Mouse (Mus musculus) lung, postnatal 4 days (tissue): ENCODE measurements around the gene Cisd3.
"Not testable (repeated sequence)": the region's sequence is repeated elsewhere in the genome, so short reads cannot be mapped to it uniquely, and the experiment has no call there.

Experiments
- DNase-seq, 2 experiments: peaks; one replicate each; pipeline ENCODE4 v3.0.0; 2021

Gene Cisd3

GRCm38 (mm10) chr11:97714356-97714755 is 28.7 kb downstream of the Cisd3 start:
- DNase-seq, result no peak

GRCm38 (mm10) chr11:97714784-97715760 is 29.4 kb downstream of the Cisd3 start:
- DNase-seq, result peak in 1 of 2 experiments; percentile 47

DNA sequence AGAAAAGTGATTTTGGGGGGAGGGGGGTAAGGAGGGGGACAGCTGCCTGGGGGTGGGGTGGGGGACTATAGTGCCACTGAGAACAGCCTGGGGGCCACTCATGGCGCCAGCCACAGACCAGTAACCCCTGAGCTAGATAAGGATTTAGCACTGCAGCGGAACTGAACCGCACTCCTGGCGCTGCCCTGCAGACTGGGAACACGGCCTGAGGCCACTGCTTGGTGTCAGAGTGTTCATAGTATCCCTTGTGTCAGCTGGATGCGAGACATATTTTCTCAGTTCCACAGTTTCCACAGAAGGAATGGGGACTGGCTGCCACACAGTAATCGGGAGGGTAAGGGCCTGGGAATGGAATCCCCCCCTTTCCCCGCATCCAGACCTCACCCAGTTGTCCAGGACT is 30.4 kb downstream of the Cisd3 start:
- no peak for DNase-seq

DNA sequence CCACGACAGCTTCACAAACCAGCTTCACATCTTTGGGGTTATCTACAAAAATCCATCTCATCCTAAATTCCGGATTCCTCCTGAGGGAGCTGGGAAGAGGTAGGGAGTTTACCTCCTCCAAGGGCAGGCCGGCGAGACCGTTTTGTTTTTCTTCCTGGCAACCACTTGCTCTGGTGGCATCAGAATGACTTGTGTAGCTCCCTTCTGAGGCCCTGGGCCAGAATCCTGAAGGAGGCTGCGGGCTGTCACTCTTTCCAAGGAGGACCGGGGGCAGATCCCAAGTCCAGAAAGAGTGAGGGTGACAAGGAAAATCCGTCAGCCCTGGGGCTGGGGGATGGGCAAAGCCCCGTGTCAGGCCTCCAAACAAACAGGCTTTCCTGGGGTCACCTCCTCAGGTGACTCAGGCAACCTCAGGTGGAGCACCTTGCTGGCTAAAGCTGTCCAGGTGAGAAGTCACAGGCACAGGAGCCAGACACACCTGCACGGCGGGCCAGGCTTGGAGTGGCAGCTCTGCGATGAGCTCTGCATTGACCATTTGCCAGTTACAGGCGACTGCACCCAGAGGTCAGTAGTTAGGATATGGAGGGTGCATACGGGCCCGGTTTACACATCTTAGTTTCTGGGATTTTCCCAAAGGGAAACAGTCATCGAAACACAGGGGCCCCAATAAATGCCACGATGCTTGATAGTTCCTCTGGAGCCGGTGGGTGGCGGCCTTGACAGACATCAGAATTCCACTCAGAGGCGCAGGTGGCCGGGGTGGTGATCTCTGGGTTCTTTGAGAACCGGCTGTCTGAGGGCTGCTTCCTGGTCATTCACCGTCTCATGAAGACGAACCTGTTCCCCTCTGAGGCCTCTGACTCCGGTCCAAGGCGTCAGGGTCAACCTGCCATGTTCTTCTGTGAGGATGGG is 32.0 kb downstream of the Cisd3 start:
- no peak for DNase-seq

GRCm38 (mm10) chr11:97718281-97718860 is 32.7 kb downstream of the Cisd3 start:
- DNase-seq, result no peak

GRCm38 (mm10) chr11:97719041-97719440 is 33.4 kb downstream of the Cisd3 start:
- no peak for DNase-seq

DNA sequence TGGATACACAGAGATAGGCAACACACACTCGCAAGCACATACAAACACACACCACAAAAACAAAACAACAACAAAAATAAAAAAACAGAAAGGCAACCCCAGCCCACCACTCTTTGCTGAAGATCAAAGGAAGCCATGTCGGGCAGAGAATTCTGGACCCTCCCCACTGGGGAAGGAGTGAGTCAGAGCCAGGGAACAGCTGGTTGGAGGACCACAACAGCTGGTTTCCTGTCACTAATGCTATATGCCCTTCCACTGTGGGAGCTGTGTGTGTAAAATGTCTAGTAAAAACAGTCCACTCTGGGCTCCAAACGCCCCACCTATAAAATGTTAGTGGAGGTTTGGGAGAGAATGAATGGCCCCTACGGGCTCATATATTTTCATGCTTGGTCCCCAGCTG is 35.7 kb downstream of the Cisd3 start:
- DNase-seq, result no peak

GRCm38 (mm10) chr11:97723709-97724108 is 38.1 kb downstream of the Cisd3 start:
- no peak for DNase-seq

DNA sequence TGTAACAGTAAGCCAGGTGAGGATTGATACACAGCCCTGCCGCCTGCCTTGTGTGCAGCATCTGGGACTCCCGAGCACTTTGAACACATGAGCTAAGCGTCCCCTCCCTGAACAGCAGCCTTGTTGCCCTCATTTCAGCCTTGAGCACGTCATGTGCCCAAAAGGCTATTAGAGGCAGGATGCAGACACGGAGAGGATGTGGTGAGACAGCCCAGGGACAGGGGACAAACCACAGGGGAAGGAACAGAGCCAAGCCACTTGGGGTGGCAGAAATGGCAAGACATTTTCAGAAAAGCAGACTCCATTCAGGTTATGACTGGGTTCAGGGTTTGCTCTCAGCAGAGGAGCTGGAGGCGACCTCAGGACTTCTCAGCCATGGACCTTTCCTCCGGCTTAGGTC is 42.7 kb downstream of the Cisd3 start:
- DNase-seq, result no peak

DNA sequence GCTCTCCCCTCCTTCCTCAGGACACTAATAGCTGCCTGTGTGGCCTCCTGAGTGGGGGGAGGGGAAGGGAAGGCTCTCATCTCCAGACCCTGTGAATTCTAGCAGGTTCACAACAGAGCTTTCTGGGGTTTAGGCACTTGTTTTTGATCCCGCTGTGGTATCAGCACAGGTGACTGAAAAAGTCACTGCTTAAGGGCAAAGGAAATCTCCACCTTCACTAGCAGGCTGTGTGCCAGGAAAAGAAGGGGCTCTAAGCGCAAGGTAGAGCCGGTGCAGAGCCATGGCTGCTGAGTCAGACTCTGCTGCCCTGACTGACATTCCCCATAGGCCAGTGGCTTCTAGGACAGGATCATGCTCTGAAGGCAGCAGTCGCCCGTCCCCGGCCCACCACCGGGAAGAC is 43.1 kb downstream of the Cisd3 start:
- DNase-seq, result no peak

- no peak for DNase-seq
Measured at GRCm38 (mm10) chr11:97733689-97734088, 48.1 kb downstream of the Cisd3 start.

DNA sequence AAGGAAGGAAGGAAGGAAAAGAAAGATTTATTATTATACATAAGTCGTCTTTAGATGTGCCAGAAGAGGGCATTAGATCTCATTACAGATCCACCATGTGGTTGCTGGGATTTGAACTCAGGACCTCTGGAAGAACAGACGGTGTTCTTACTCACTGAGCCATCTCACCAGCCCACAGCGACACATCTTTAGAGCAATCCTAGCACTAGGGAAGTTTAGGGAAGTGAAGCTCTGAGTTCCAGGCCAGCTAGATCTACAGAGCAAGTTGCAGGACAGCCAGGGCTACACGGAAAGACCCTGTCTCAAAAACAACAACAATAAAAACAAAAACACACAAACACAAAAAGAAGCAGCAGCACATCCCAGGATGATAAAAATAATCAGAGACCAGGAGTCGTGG is 49.2 kb downstream of the Cisd3 start:
- not testable (repeated sequence) for DNase-seq

DNA sequence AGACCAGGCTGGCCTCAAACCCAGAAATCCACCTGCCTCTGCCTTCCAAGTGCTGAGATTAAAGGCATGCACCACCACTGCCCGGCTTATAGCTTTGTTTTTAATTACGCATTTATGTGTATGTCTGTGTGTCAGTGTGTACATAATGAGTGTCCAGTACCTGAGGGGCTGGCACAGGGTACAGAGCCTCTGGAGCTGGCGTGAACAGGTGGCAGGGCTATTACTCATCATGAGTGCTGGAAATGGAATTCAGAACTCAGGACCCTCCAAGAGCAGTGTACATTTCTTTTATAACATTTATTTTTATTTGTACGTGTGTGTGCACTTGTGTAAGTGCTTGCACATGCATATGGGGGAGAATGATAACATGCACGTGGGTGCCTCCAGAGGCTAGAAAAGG is 51.0 kb downstream of the Cisd3 start:
- no peak for DNase-seq

- DNase-seq, result no peak
Measured at GRCm38 (mm10) chr11:97737600-97737999, 52.0 kb downstream of the Cisd3 start.
